Mouse (Mus musculus) heart, embryonic 15.5 days (tissue): ENCODE measurements around the gene Pole4. TPM values are rescaled to one million over a fixed set of nuclear protein-coding genes. Genes with fewer than 3 reads are reported as not detected.
A peak's percentile ranks its signal among the peaks of the same experiment; 100 is the strongest.
"Not testable (repeated sequence)": the region's sequence is repeated elsewhere in the genome, so short reads cannot be mapped to it uniquely, and the experiment has no call there.

Source experiments
- ATAC-seq: fragments of 200-750 bp; cut with Nextera tagmentation; replicated peaks from 2 replicates; pipeline ENCODE4 v1.8.0; 2017; ENCODE audit warnings: low read depth, moderate TSS enrichment; ENCODE audit not compliant: insufficient number of reproducible peaks, insufficient read depth, low FRiP score
- H3K27ac ChIP-seq: fragments of 300-500 bp; sonication (generic); 2 replicates; pipeline ENCODE4 v1.5.1; 2015; ENCODE audit warnings: mild to moderate bottlenecking, inconsistent platforms
- H3K27me3 ChIP-seq: fragments of 300-500 bp; sonication (generic); 2 replicates; pipeline ENCODE4 v1.6.1; 2015; ENCODE audit warnings: inconsistent platforms
- H3K36me3 ChIP-seq: fragments of 300-500 bp; sonication (generic); 2 replicates; pipeline ENCODE4 v1.6.1; 2015; ENCODE audit warnings: mild to moderate bottlenecking, inconsistent platforms
- H3K4me1 ChIP-seq: fragments of 300-500 bp; sonication (generic); replicated peaks from 2 replicates; pipeline ENCODE4 v1.6.1; 2015; ENCODE audit warnings: inconsistent platforms
- H3K4me2 ChIP-seq: fragments of 300-500 bp; sonication (generic); 2 replicates; pipeline ENCODE4 v1.6.1; 2015; ENCODE audit warnings: inconsistent platforms, mild to moderate bottlenecking, moderate library complexity
- H3K4me3 ChIP-seq: fragments of 300-500 bp; sonication (generic); 2 replicates; pipeline ENCODE4 v1.5.1; 2015; ENCODE audit warnings: mild to moderate bottlenecking, inconsistent platforms
- H3K9ac ChIP-seq: fragments of 300-500 bp; sonication (generic); 2 replicates; pipeline ENCODE4 v1.6.1; 2015; ENCODE audit warnings: mild to moderate bottlenecking, inconsistent platforms
- H3K9me3 ChIP-seq: fragments of 300-500 bp; sonication (generic); replicated peaks from 2 replicates; pipeline ENCODE4 v1.6.1; 2016; ENCODE audit warnings: inconsistent platforms
- WGBS: fragments of 180-500 bp; shearing (Covaris S2); methylation state at CpG from one replicate; pipeline ENCODE4 v1.1.7; 2015; ENCODE audit warnings: mixed read lengths; 5-methylcytosine and 5-hydroxymethylcytosine counted together
- polyA plus RNA-seq: library from polyadenylated mRNA; unstranded; fragments of >200 nt; fragmentation: Nextera tagmentation; extraction: Ambion mirVana; gene quantifications from 2 replicates; pipeline ENCODE4 v1.2.1, GENCODE M21; 2015

Gene Pole4
- polyA plus RNA-seq, 1 experiment from 2014 or later: 81.7 TPM

- no peaks in the 10 kb centered on the region for H3K27me3 ChIP-seq
- no peak for ATAC-seq
- H3K36me3 ChIP-seq: no peaks in the 10 kb centered on the region
- no peak overlapping the region for H3K27ac ChIP-seq
- WGBS: 81% methylated on average over 5 of the region's 5 CpGs
- no peak overlapping the region for H3K4me3 ChIP-seq
- no peaks in the 10 kb centered on the region for H3K4me1 ChIP-seq
- H3K9ac ChIP-seq: no peak overlapping the region
- no peaks in the 10 kb centered on the region for H3K9me3 ChIP-seq
- H3K4me2 ChIP-seq: no peak overlapping the region
Observed at GRCm38 (mm10) chr6:82714841-82715240, 9.7 kb upstream of the Pole4 start.

- no peaks in the 10 kb centered on the region for H3K36me3 ChIP-seq
- no peak overlapping the region for H3K4me2 ChIP-seq
- no peaks in the 10 kb centered on the region for H3K4me1 ChIP-seq
- H3K27me3 ChIP-seq: no peaks in the 10 kb centered on the region
- no peak overlapping the region for H3K27ac ChIP-seq
- ATAC-seq: no peak
- no peak overlapping the region for H3K9ac ChIP-seq
- WGBS: 18% methylated on average over 3 of the region's 3 CpGs
- no peak overlapping the region for H3K4me3 ChIP-seq
- H3K9me3 ChIP-seq: no peaks in the 10 kb centered on the region
Observed at GRCm38 (mm10) chr6:82714243-82714642, 9.1 kb upstream of the Pole4 start.

GRCm38 (mm10) chr6:82707742-82708141, 2.6 kb upstream of the Pole4 start:
- H3K4me1 ChIP-seq: no peaks in the 10 kb centered on the region
- H3K27me3 ChIP-seq: no peaks in the 10 kb centered on the region
- H3K9me3 ChIP-seq: no peaks in the 10 kb centered on the region
- H3K4me3 ChIP-seq: no peak overlapping the region
- H3K27ac ChIP-seq: no peak overlapping the region
- no peak overlapping the region for H3K9ac ChIP-seq
- no peak for ATAC-seq
- H3K36me3 ChIP-seq: no peaks in the 10 kb centered on the region
- WGBS: 79% methylated on average over 3 of the region's 3 CpGs
- H3K4me2 ChIP-seq: no peak overlapping the region

GRCm38 (mm10) chr6:82707241-82707640, 2.1 kb upstream of the Pole4 start:
- H3K27me3 ChIP-seq: no peaks in the 10 kb centered on the region
- no peak overlapping the region for H3K4me2 ChIP-seq
- no peak overlapping the region for H3K9ac ChIP-seq
- no peaks in the 10 kb centered on the region for H3K36me3 ChIP-seq
- WGBS: 88% methylated on average over 10 of the region's 10 CpGs
- H3K4me1 ChIP-seq: no peaks in the 10 kb centered on the region
- H3K27ac ChIP-seq: no peak overlapping the region
- no peaks in the 10 kb centered on the region for H3K9me3 ChIP-seq
- H3K4me3 ChIP-seq: no peak overlapping the region
- no peak for ATAC-seq

- Histone ChIP-seq H3K4me1 (no peaks in the 10 kb centered on the region), H3K36me3 (no peaks in the 10 kb centered on the region), H3K27ac (no peak overlapping the region), H3K9me3 (no peaks in the 10 kb centered on the region), H3K27me3 (no peaks in the 10 kb centered on the region), H3K4me2 (no peak overlapping the region), H3K9ac (no peak overlapping the region), H3K4me3 (no peak overlapping the region)
- ATAC-seq: no peak
- 87% methylated on average over 3 of the region's 3 CpGs for WGBS
Observed at GRCm38 (mm10) chr6:82703710-82704109, 1.5 kb downstream of the Pole4 start.

- H3K4me1 ChIP-seq: no peaks in the 10 kb centered on the region
- H3K27ac ChIP-seq: no peak overlapping the region
- no peak for ATAC-seq
- H3K4me3 ChIP-seq: no peak overlapping the region
- no peak overlapping the region for H3K4me2 ChIP-seq
- 28% methylated on average over 16 of the region's 16 CpGs for WGBS
- H3K36me3 ChIP-seq: no peaks in the 10 kb centered on the region
- no peaks in the 10 kb centered on the region for H3K9me3 ChIP-seq
- H3K9ac ChIP-seq: no peak overlapping the region
- no peaks in the 10 kb centered on the region for H3K27me3 ChIP-seq
Observed at GRCm38 (mm10) chr6:82702593-82703017, 2.6 kb downstream of the Pole4 start.

GRCm38 (mm10) chr6:82701296-82701695, 3.9 kb downstream of the Pole4 start:
- no peak for ATAC-seq
- no peak overlapping the region for H3K27ac ChIP-seq
- H3K9me3 ChIP-seq: no peaks in the 10 kb centered on the region
- no peak overlapping the region for H3K9ac ChIP-seq
- 74% methylated on average over 6 of the region's 6 CpGs for WGBS
- H3K36me3 ChIP-seq: no peaks in the 10 kb centered on the region
- H3K4me1 ChIP-seq: no peaks in the 10 kb centered on the region
- no peak overlapping the region for H3K4me3 ChIP-seq
- H3K27me3 ChIP-seq: no peaks in the 10 kb centered on the region
- H3K4me2 ChIP-seq: no peak overlapping the region

GRCm38 (mm10) chr6:82699831-82700230, 5.3 kb downstream of the Pole4 start:
- no peak overlapping the region for H3K9ac ChIP-seq
- no peaks in the 10 kb centered on the region for H3K27me3 ChIP-seq
- WGBS: 44% methylated on average over 5 of the region's 5 CpGs
- H3K4me3 ChIP-seq: no peak overlapping the region
- H3K27ac ChIP-seq: no peak overlapping the region
- ATAC-seq: no peak
- H3K9me3 ChIP-seq: no peaks in the 10 kb centered on the region
- no peak overlapping the region for H3K4me2 ChIP-seq
- no peaks in the 10 kb centered on the region for H3K4me1 ChIP-seq
- no peaks in the 10 kb centered on the region for H3K36me3 ChIP-seq

- 81% methylated on average over 3 of the region's 3 CpGs for WGBS
- H3K4me1 ChIP-seq: no peaks in the 10 kb centered on the region
- no peak overlapping the region for H3K9ac ChIP-seq
- no peaks in the 10 kb centered on the region for H3K36me3 ChIP-seq
- no peaks in the 10 kb centered on the region for H3K27me3 ChIP-seq
- no peak overlapping the region for H3K4me3 ChIP-seq
- no peak for ATAC-seq
- H3K4me2 ChIP-seq: no peak overlapping the region
- no peak overlapping the region for H3K27ac ChIP-seq
- H3K9me3 ChIP-seq: no peaks in the 10 kb centered on the region
Observed at GRCm38 (mm10) chr6:82696736-82697135, 8.4 kb downstream of the Pole4 start.

- ATAC-seq: no peak
Observed at GRCm38 (mm10) chr6:82694668-82695067, 10.5 kb downstream of the Pole4 start.

GRCm38 (mm10) chr6:82689474-82689873, 15.7 kb downstream of the Pole4 start:
- no peak overlapping the region for H3K4me3 ChIP-seq
- no peak overlapping the region for H3K9ac ChIP-seq
- no peaks in the 10 kb centered on the region for H3K4me1 ChIP-seq
- no peaks in the 10 kb centered on the region for H3K36me3 ChIP-seq
- ATAC-seq: no peak
- no peak overlapping the region for H3K4me2 ChIP-seq
- 68% methylated on average over 4 of the region's 4 CpGs for WGBS
- H3K27ac ChIP-seq: no peak overlapping the region
- H3K27me3 ChIP-seq: no peaks in the 10 kb centered on the region
- H3K9me3 ChIP-seq: no peaks in the 10 kb centered on the region

More at GRCm38 (mm10) chr6:82694668-82695067, 10.5 kb downstream of the Pole4 start:
- peak overlapping the region; percentile 24 for H3K4me2 ChIP-seq
- WGBS: 41% methylated on average over 13 of the region's 13 CpGs
- H3K9ac ChIP-seq: no peak overlapping the region
- H3K4me3 ChIP-seq: no peak overlapping the region
- H3K4me1 ChIP-seq: no peaks in the 10 kb centered on the region
- no peak overlapping the region for H3K27ac ChIP-seq
- H3K9me3 ChIP-seq: no peaks in the 10 kb centered on the region
- H3K27me3 ChIP-seq: no peaks in the 10 kb centered on the region
- no peaks in the 10 kb centered on the region for H3K36me3 ChIP-seq

GRCm38 (mm10) chr6:82688586-82688985, 16.6 kb downstream of the Pole4 start:
- not testable (repeated sequence) for H3K9me3 ChIP-seq, H3K9ac ChIP-seq, H3K4me2 ChIP-seq, H3K4me3 ChIP-seq, H3K4me1 ChIP-seq, ATAC-seq, H3K27me3 ChIP-seq, H3K36me3 ChIP-seq, H3K27ac ChIP-seq
- 50% methylated on average over 5 of the region's 5 CpGs for WGBS
